Mouse (Mus musculus) monocyte, adult 5-6 weeks (primary cell): ENCODE data around the gene Zfp712. TPM values are rescaled to one million over a fixed set of nuclear protein-coding genes. Genes with fewer than 3 reads are reported as not detected.
A peak's percentile ranks its signal among the peaks of the same experiment; 100 is the strongest.

Experiments used
- ATAC-seq: fragments of 153-309, 156-312 bp; replicated peaks from 2 replicates; pipeline ENCODE4 v1.8.0; 2017; ENCODE audit warnings: mild to moderate bottlenecking; ENCODE audit not compliant: low TSS enrichment, insufficient number of reproducible peaks, severe bottlenecking, poor library complexity, low FRiP score
- total RNA-seq: library from RNA; stranded (forward); fragments of 200-1000, 200-491, 200-594 nt; gene quantifications from 3 replicates; pipeline ENCODE4 v1.2.3, GENCODE M21; 2017

Gene Zfp712
- total RNA-seq: 3.7 to 8.8 TPM (median 4.7 TPM) in 3 replicates

DNA sequence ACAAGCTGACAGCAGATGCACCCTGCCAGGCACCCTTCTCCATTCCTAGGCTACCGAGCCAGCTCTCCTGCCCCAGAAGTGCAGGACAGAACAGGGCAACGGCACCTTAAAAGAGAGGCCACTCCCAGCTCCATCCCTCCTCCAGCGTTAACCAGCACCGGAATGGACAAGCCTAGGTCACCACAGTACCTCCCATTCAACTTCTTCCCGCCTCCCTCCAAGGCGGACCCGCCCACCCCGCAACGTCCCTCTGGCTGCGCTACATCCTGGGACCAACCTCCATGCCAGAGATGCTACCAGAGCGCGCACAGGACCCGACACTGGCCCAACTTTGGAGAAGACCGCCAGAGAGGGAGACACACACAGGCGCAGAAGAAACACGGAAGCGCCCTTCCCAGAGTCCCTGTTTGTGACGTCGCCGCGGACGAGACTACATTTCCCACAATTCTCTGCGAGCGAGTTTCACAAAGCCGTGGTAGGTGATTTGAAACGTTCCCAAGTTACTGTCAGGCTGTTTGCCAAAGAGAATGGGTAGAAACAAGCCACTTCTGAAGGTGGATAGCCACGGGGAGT lies at the start of gene Zfp712:
TSS of gene Zfp712 (minus strand) at position 385 of the 573 bp plus-strand sequence.
- ATAC-seq: peak; percentile 92

DNA sequence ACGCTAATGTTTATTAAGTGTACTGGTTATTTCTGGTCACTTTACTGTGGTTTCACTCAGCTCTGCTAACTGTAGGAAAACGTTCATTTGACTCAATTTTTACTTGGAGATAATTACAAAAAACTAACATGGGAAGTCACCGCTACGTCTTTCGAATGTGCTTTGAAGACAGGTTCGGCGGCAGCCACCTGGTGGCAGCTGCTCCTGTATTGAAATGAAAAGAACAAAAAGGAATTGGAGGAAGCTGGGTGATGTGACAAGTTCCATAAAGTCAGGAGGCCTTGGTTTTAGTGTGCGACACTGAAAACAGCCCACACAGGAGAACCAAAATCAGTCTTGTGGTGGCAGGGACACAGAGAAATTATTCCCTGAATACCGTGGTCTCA lies 47.8 kb upstream of the Zfp712 start:
- no peak for ATAC-seq

DNA sequence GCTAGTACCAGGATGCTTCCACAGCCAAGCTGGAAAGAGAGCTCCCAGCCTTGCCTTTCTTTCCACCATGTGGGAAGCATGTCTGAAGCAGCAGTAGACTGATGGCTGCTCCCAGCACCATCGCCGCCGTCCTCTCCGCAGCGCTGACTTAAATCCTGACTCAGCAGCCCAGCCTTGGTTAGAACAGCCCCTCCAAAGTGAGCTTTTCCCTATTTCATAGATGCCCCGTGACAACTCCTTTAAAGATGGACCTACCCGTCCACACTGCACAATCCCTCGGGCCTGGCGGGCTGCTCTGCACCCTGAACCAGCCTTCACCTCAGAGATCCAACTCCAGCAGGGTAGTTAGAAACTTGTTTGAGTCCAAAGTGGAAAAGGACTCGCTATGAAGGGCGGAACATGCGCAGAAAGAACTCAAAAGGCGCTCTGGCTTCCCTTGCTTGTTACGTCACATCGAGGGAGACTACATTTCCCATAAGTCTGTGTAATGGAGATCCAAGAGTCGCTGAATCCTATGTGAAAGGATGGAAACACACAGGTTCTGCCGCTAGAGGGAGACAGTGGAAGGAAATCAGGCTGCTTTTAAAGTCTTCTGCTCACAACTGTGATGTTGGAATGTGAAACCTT lies 47.3 kb upstream of the Zfp712 start, which contains the start of gene Gm28557:
TSS of gene Gm28557 (minus strand) at position 411 of the 627 bp plus-strand sequence.
- ATAC-seq: peak; percentile 98

DNA sequence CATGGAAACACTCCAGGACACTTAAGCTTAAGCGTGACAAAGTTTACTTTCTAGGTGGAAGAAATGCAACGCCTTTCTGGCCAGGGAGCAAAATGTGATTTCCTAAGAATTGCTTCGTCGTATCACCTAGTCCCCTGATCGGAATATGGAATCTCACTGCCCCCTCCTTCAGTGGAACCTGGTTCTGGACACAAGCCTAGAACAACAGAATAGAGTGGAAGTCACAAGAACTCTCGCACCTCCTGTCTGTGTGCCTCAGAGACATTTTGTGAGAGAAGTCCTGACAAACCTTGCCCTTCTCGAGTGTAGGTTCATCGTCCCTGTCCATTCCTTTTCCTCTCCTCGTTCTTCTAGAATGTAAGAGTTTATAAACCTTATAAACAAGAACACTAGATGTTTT lies 46.7 kb upstream of the Zfp712 start:
- ATAC-seq: no peak

DNA sequence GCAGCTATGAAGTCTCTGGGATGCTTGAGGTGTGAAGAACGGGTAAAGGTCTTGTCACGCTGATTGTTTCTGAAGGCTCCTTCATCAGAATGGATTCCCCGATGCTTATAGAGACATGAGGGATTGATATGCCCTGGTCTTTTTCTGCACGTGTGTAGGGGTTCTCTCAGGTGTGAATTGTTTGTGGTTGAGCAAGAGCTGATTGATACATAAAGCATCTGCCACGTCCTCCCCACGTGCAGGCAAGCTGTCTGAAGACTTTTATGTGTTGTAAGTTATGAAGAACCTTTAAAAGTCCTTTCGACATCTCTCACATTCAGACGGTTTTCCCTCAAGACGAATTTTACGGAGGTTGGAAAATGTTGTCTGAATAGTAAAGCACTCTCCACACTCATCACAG lies 36.9 kb upstream of the Zfp712 start, which contains the start of gene Zfp708:
TSS of gene Zfp708 (minus strand) at position 101 of the 400 bp plus-strand sequence.
- no peak for ATAC-seq

DNA sequence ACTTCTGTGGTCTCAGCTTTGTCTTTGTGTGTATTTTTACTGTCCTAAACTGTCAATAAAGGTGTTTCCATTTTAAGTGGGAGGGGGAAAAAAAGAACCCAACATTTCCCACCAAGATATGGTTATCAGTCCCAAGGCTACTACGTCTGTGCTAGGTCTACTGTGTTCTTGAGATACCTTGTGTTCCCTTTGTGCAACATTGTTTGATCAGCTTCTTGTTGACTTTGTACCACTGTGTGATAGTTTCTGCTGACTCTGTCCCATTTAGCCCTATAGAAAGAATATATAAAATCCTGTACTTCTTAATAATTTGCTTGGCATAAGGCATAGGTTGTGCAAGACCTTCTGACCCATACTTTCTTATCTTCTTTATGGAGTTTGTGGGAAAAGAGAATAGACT lies 29.2 kb upstream of the Zfp712 start:
- no peak for ATAC-seq

DNA sequence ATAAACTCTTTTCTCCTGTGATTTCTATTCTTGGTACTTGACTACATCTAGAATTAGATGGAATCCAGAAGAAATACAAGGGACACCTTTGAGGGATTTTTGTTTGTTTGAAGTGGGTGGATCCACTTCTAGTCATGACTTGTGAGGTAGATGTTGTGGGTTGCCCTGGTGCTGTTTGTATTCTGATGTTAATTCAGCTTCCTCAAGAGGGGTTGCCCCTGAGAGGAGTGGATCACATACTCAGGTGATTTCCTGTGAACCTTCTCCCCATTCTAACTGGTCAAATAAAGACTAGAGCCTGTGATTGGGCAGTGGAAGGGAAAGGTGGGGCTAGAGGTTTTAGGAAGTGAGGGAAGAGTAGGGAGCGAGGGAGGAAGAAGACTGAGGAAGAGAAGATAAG lies 21.0 kb upstream of the Zfp712 start:
- no peak for ATAC-seq

DNA sequence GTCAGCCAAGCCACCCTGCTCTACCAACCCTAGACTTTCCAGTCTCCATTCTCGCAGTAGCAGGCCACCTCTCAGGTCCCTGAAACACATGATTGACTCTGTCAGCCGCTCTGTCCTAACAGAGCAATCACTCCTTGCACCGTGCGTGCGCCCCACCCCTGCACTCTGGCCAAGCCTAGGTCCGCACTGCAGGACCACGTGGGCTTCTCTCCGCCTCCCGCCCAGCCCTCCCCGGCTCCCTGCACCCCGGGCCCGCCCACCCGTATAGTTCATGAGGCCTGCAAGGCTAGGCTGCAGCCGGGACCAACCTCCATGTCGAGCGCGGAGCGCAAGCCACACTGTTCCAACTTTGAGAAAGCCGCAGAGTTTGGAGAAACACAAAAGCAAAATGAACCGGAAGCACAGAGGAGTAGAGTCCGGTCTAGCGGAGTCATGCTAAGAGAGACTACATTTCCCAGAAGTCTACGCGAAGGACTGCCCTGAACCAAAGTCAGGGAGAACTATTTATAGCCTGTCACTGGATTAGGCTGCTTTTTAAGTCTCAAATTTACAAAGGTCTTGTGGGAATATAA lies 20.3 kb upstream of the Zfp712 start:
- ATAC-seq: peak; percentile 86

DNA sequence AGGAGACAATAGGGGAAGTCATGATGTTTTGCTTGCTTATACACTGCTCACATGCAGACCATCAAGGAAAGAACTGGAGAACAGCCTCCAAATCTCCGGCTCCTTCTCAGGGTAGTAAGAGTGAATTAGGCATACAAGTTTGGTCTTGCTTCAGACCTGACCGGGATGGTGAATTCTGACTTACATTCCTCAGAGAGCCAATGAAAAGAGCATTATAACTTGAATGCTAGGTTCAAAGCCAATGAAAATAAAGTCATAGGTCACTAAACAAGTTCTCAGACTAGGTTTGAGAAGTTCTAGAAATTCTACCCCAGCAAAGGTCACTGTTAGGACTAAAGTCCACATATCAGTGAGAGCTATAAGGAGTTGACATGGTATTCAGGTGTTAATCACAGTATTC lies 16.3 kb upstream of the Zfp712 start:
- ATAC-seq: no peak

DNA sequence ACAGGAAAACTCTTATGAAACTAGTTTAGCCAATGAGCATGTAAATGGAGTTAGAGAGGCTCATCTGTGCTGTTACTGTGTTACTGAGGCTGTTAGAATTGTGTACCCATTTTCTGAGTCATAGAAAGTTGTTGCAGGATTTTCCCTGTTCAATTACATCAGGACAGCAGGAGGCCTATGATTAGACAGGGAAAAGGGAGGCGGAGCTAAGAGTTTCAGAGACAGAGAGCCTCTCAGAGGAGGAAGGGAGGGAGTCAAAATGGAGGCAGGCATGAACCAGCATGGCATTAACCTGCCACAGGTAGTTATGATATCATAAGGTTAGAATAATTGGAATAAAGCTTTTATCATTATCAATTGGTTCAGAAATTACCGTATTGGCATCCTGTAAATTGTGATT lies 11.8 kb upstream of the Zfp712 start:
- ATAC-seq: no peak

DNA sequence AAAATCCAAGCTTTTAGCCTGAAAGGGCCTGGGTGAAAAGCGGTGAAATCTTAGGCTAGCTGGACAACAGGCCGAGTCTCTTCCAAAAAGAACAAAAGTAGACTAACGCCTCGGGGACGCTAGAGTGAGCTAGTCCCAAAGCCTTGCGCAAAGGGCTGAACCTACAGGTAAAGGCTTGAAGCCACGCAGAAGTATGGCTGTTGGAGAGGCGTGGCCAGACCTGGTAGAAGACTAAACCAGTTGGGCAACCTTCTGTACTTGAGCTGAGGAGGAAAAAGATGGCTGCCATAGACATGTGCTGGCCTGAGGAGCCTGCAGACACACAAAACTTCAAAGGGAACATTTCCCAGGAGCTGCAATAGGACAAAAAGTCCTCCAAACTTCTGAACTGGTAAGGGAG lies 4.4 kb upstream of the Zfp712 start:
- ATAC-seq: no peak

DNA sequence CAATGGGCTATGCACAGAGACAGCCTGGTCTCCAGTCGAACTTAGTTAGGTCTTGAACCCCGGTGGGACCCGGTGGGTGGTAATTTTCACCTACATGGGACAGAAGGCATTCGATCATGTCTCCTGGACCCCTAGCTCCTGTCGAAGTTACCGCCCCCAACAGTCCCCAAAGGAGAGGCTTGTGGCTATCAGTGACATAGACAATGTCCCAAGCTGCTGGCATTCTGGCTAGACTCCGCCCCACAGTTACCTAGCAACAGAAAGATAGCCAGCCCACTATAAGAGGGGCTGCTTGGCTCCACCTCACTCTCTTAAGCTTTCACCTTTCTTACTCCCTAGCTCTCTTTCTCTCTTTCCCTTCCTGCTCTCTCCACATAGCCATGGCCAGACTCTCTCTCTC lies 1.5 kb upstream of the Zfp712 start:
- ATAC-seq: no peak

DNA sequence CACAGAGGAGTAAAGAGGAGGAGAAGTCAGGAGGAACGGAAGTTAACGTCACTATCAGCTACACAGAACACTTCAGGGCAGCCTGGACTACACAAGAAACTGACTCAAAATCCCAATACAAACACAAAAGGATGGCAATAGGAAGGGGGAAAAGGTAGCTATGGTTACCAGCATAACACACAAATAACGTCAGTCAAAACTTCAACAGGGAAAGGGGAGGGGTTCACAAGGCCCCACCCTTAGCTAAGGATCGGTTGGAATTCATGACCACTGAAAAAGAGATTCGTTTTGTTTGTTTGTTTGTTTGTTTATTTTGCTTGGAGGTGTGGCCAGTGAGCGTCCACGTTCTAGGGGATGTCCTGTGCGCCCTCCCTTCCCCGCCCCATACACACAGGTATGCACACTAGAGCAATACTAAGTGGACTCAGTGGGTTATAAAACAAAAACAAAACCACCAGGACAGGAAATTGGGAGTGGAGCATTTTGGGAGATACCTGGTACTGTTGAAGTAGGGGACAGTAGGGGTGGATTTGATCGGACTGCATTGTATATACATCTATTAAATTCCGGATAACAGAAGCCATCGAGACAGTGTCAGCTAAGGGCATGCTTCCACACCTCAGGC lies 697 bp downstream of the Zfp712 start:
- ATAC-seq: no peak

Other genes with a start within 250 kb of the Zfp712 start
- gene Gm10767, start 156.3 kb downstream of the Zfp712 start, total RNA-seq: 0.76 to 2.0 TPM (median 1.6 TPM) in 3 replicates
- 0.48 TPM in 1 of 3 replicates, not detected in the others for gene Zfp708, start 36.8 kb upstream of the Zfp712 start, total RNA-seq
- 1.7 to 9.0 TPM (median 2.1 TPM) in 3 replicates for gene Gm28557, start 47.4 kb upstream of the Zfp712 start, total RNA-seq
- 0.19 TPM in 2 of 3 replicates, not detected in the other for gene Rslcan18, start 55.1 kb upstream of the Zfp712 start, total RNA-seq
- gene Zfp759, start 60.5 kb upstream of the Zfp712 start, total RNA-seq: 1.7 to 5.2 TPM (median 2.8 TPM) in 3 replicates
- 3.9 to 13.6 TPM (median 5.7 TPM) in 3 replicates for gene Rsl1, start 112.0 kb upstream of the Zfp712 start, total RNA-seq
- gene Zfp455, start 133.3 kb upstream of the Zfp712 start, total RNA-seq: 1.7 to 3.2 TPM (median 1.8 TPM) in 3 replicates
- 2.8 to 14.4 TPM (median 6.1 TPM) in 3 replicates for gene Zfp458, start 217.3 kb upstream of the Zfp712 start, total RNA-seq
- 1.1 to 3.5 TPM (median 1.8 TPM) in 3 replicates for gene Zfp457, start 245.3 kb upstream of the Zfp712 start, total RNA-seq